Mouse (Mus musculus): ENCODE measurements at regions not wholly inside any gene's neighbourhood (a gene's known extent, or its start where the extent isn't known, plus 50 kb on each side); places are given as distances from the start of the nearest gene placed in this dataset.
A peak's percentile ranks its signal among the peaks of the same experiment; 100 is the strongest.

GRCm38 (mm10) chr13:80188734-80189133, 694.5 kb upstream of the Arrdc3 start:
- 89% methylated on average over 2 of the region's 2 CpGs for WGBS
- H3K27ac ChIP-seq = no peak overlapping the region
- no peak overlapping the region for H3K4me2 ChIP-seq (replicated peaks)
- no peak for ATAC-seq
- no peaks in the 10 kb centered on the region for H3K36me3 ChIP-seq
- H3K4me3 ChIP-seq (replicated peaks) = no peak overlapping the region
- H3K9me3 ChIP-seq = no peaks in the 10 kb centered on the region
- H3K9ac ChIP-seq (replicated peaks) = no peak overlapping the region
- no peaks in the 10 kb centered on the region for H3K4me1 ChIP-seq (replicated peaks)
- H3K27me3 ChIP-seq = no peaks in the 10 kb centered on the region

- 54% methylated on average over 5 of the region's 5 CpGs for WGBS
- no peak overlapping the region for H3K4me3 ChIP-seq (replicated peaks)
- H3K36me3 ChIP-seq = no peaks in the 10 kb centered on the region
- H3K9me3 ChIP-seq = no peaks in the 10 kb centered on the region
- ATAC-seq = peak; percentile 37; the same call in 1 of the 2 replicates
- H3K27ac ChIP-seq = no peak overlapping the region
- no peak overlapping the region for H3K9ac ChIP-seq (replicated peaks)
- no peaks in the 10 kb centered on the region for H3K4me1 ChIP-seq (replicated peaks)
- no peak overlapping the region for H3K4me2 ChIP-seq (replicated peaks)
- no peaks in the 10 kb centered on the region for H3K27me3 ChIP-seq
Observed at GRCm38 (mm10) chr13:80195065-80195605, 688.0 kb upstream of the Arrdc3 start.

GRCm38 (mm10) chr13:80224110-80224509, 659.1 kb upstream of the Arrdc3 start:
- H3K9me3 ChIP-seq = no peaks in the 10 kb centered on the region
- H3K27me3 ChIP-seq = no peaks in the 10 kb centered on the region
- no peak overlapping the region for H3K4me2 ChIP-seq (replicated peaks)
- H3K9ac ChIP-seq (replicated peaks) = no peak overlapping the region
- no peak overlapping the region for H3K27ac ChIP-seq
- ATAC-seq = no peak
- no peaks in the 10 kb centered on the region for H3K4me1 ChIP-seq (replicated peaks)
- no peaks in the 10 kb centered on the region for H3K36me3 ChIP-seq
- WGBS = 75% methylated on average over 1 of the region's 1 CpGs
- H3K4me3 ChIP-seq (replicated peaks) = no peak overlapping the region

- H3K4me3 ChIP-seq (replicated peaks) = no peak overlapping the region
- no peak overlapping the region for H3K4me2 ChIP-seq (replicated peaks)
- H3K27ac ChIP-seq = no peak overlapping the region
- no peak overlapping the region for H3K9ac ChIP-seq (replicated peaks)
- peaks cover 6% of the 10 kb centered on the region for H3K4me1 ChIP-seq (replicated peaks)
- ATAC-seq = no peak
- no peaks in the 10 kb centered on the region for H3K36me3 ChIP-seq
- no peaks in the 10 kb centered on the region for H3K27me3 ChIP-seq
- H3K9me3 ChIP-seq = no peaks in the 10 kb centered on the region
Observed at GRCm38 (mm10) chr13:80231381-80231780, 651.8 kb upstream of the Arrdc3 start.

- H3K4me1 ChIP-seq (replicated peaks) = peaks cover 6% of the 10 kb centered on the region
- no peaks in the 10 kb centered on the region for H3K27me3 ChIP-seq
- 50% methylated on average over 5 of the region's 5 CpGs for WGBS
- H3K9ac ChIP-seq (replicated peaks) = no peak overlapping the region
- H3K9me3 ChIP-seq = no peaks in the 10 kb centered on the region
- no peak overlapping the region for H3K4me3 ChIP-seq (replicated peaks)
- H3K4me2 ChIP-seq (replicated peaks) = no peak overlapping the region
- H3K27ac ChIP-seq = no peak overlapping the region
- peak; percentile 90 for ATAC-seq
- H3K36me3 ChIP-seq = no peaks in the 10 kb centered on the region
Observed at GRCm38 (mm10) chr13:80235254-80236032, 647.7 kb upstream of the Arrdc3 start.

GRCm38 (mm10) chr13:80262826-80263225, 620.4 kb upstream of the Arrdc3 start:
- no peak for ATAC-seq
- no peaks in the 10 kb centered on the region for H3K9me3 ChIP-seq
- no peak overlapping the region for H3K4me3 ChIP-seq (replicated peaks)
- 88% methylated on average over 2 of the region's 2 CpGs for WGBS
- H3K4me1 ChIP-seq (replicated peaks) = no peaks in the 10 kb centered on the region
- no peaks in the 10 kb centered on the region for H3K27me3 ChIP-seq
- H3K36me3 ChIP-seq = no peaks in the 10 kb centered on the region
- no peak overlapping the region for H3K9ac ChIP-seq (replicated peaks)
- H3K27ac ChIP-seq = no peak overlapping the region
- H3K4me2 ChIP-seq (replicated peaks) = no peak overlapping the region

GRCm38 (mm10) chr13:80267131-80267530, 616.1 kb upstream of the Arrdc3 start:
- no peak overlapping the region for H3K4me2 ChIP-seq (replicated peaks)
- no peaks in the 10 kb centered on the region for H3K4me1 ChIP-seq (replicated peaks)
- no peak overlapping the region for H3K4me3 ChIP-seq (replicated peaks)
- H3K9me3 ChIP-seq = no peaks in the 10 kb centered on the region
- H3K27me3 ChIP-seq = no peaks in the 10 kb centered on the region
- no peak overlapping the region for H3K27ac ChIP-seq
- H3K9ac ChIP-seq (replicated peaks) = no peak overlapping the region
- no peaks in the 10 kb centered on the region for H3K36me3 ChIP-seq
- no peak for ATAC-seq
- 90% methylated on average over 4 of the region's 4 CpGs for WGBS

GRCm38 (mm10) chr13:80273976-80274375, 609.2 kb upstream of the Arrdc3 start:
- Histone ChIP-seq H3K27ac (no peak overlapping the region), H3K4me3 (replicated peaks) (no peak overlapping the region), H3K27me3 (no peaks in the 10 kb centered on the region), H3K4me1 (replicated peaks) (no peaks in the 10 kb centered on the region), H3K4me2 (replicated peaks) (no peak overlapping the region), H3K9me3 (no peaks in the 10 kb centered on the region), H3K36me3 (no peaks in the 10 kb centered on the region), H3K9ac (replicated peaks) (no peak overlapping the region)
- no peak for ATAC-seq
- WGBS = 55% methylated on average over 1 of the region's 1 CpGs

GRCm38 (mm10) chr13:80291744-80292515, 591.3 kb upstream of the Arrdc3 start:
- no peak overlapping the region for H3K27ac ChIP-seq
- peak; percentile 81 for ATAC-seq
- 17% methylated on average over 2 of the region's 2 CpGs for WGBS

GRCm38 (mm10) chr13:80295723-80296122, 587.5 kb upstream of the Arrdc3 start:
- no peaks in the 10 kb centered on the region for H3K9me3 ChIP-seq
- no peaks in the 10 kb centered on the region for H3K27me3 ChIP-seq
- H3K4me2 ChIP-seq (replicated peaks) = no peak overlapping the region
- no peak overlapping the region for H3K4me3 ChIP-seq (replicated peaks)
- H3K27ac ChIP-seq = no peak overlapping the region
- no peaks in the 10 kb centered on the region for H3K36me3 ChIP-seq
- no peak for ATAC-seq
- H3K9ac ChIP-seq (replicated peaks) = no peak overlapping the region
- H3K4me1 ChIP-seq (replicated peaks) = 0 out of 2 replicates have a peak, but pooled peaks cover 3% of the 10 kb centered on the region
- WGBS = 15% methylated on average over 1 of the region's 1 CpGs

More at GRCm38 (mm10) chr13:80291744-80292515, 591.3 kb upstream of the Arrdc3 start:
- Histone ChIP-seq H3K4me1 (replicated peaks) (0 out of 2 replicates have a peak, but pooled peaks cover 3% of the 10 kb centered on the region), H3K9me3 (no peaks in the 10 kb centered on the region), H3K4me3 (replicated peaks) (no peak overlapping the region), H3K9ac (replicated peaks) (no peak overlapping the region), H3K4me2 (replicated peaks) (no peak overlapping the region), H3K36me3 (no peaks in the 10 kb centered on the region), H3K27me3 (no peaks in the 10 kb centered on the region)

GRCm38 (mm10) chr13:80334073-80334704, 549.0 kb upstream of the Arrdc3 start:
- no peak overlapping the region for H3K4me2 ChIP-seq (replicated peaks)
- H3K9ac ChIP-seq (replicated peaks) = no peak overlapping the region
- WGBS = 72% methylated on average over 5 of the region's 5 CpGs
- H3K36me3 ChIP-seq = no peaks in the 10 kb centered on the region
- H3K4me1 ChIP-seq (replicated peaks) = 0 out of 2 replicates have a peak, but pooled peaks cover 2% of the 10 kb centered on the region
- no peak overlapping the region for H3K4me3 ChIP-seq (replicated peaks)
- H3K27ac ChIP-seq = no peak overlapping the region
- peak; percentile 53; the same call in 1 of the 2 replicates for ATAC-seq
- H3K9me3 ChIP-seq = no peaks in the 10 kb centered on the region
- no peaks in the 10 kb centered on the region for H3K27me3 ChIP-seq
